Mouse (Mus musculus) bone marrow, adult 2 months (tissue): Measurements from ENCODE around the gene Smco1. TPM values are rescaled to one million over a fixed set of nuclear protein-coding genes. Genes with fewer than 3 reads are reported as not detected.
A peak's percentile ranks its signal among the peaks of the same experiment; 100 is the strongest.
"Not testable (repeated sequence)": the region's sequence is repeated elsewhere in the genome, so short reads cannot be mapped to it uniquely, and the experiment has no call there.

ENCODE experiments used
- H3K27ac ChIP-seq: fragments of 200-500 bp; 2 replicates; pipeline ENCODE4 v1.5.1; 2012; ENCODE audit warnings: low read depth, mild to moderate bottlenecking, control low read depth, inconsistent platforms, low read length; ENCODE audit not compliant: control insufficient read depth, poor library complexity, insufficient read depth
- H3K4me1 ChIP-seq: fragments of 200-500 bp; 2 replicates; pipeline ENCODE4 v1.6.1; 2011; ENCODE audit warnings: low read length; ENCODE audit not compliant: control insufficient read depth, insufficient read depth
- H3K4me3 ChIP-seq: fragments of 200-500 bp; replicated peaks from 2 replicates; pipeline ENCODE3; 2011; ENCODE audit warnings: mild to moderate bottlenecking, low read depth, low read length, control low read depth; ENCODE audit not compliant: control insufficient read depth
- CTCF ChIP-seq: fragments of 200-500 bp; IDR thresholded peaks from 2 replicates; pipeline ENCODE4 v1.5.1; 2011; ENCODE audit warnings: low read length, control low read depth; ENCODE audit not compliant: control insufficient read depth, insufficient read depth
- POLR2A ChIP-seq: fragments of 200-500 bp; IDR thresholded peaks from 2 replicates; pipeline ENCODE4 v1.6.1; 2011; ENCODE audit warnings: low read depth, mild to moderate bottlenecking, control low read depth, low read length, borderline replicate concordance; ENCODE audit not compliant: control insufficient read depth
- WGBS: fragments of 180-500 bp; shearing (Covaris S2); methylation state at CpG from one replicate; pipeline ENCODE4 v1.1.7; 2018; 5-methylcytosine and 5-hydroxymethylcytosine counted together
- polyA plus RNA-seq: library from polyadenylated mRNA; stranded (reverse); fragments of >200 nt; gene quantifications from 2 replicates; pipeline ENCODE4 v1.2.4, GENCODE M21; 2011; ENCODE audit warnings: low replicate concordance; ENCODE audit not compliant: missing spikeins, insufficient read depth, insufficient read length

The Smco1 gene
- polyA plus RNA-seq, 1 experiment: not detected

GRCm38 (mm10) chr16:32246952-32247370, 24.3 kb upstream of the Smco1 start, which contains the start of the genes Fbxo45 and Wdr53:
Gene Fbxo45 (minus strand): TSS chr16:32247158.
Gene Wdr53 (plus strand): TSS chr16:32247227.
- Histone ChIP-seq H3K4me1 (no peaks in the 10 kb centered on the region; the same call in 1 of the 2 replicates), H3K4me3 (peak within 1 kb of the TSS; percentile 91), H3K27ac (peak within 1 kb of the TSS; percentile 82)
- under 1% methylated on average over 48 of the region's 48 CpGs for WGBS
- TF ChIP-seq POLR2A: peak; percentile 73; the same call in 1 of the 2 replicates
- no peak for TF ChIP-seq CTCF

GRCm38 (mm10) chr16:32264225-32264624, 7.0 kb upstream of the Smco1 start:
- 74% methylated on average over 2 of the region's 2 CpGs for WGBS
- H3K4me3 ChIP-seq, H3K27ac ChIP-seq, H3K4me1 ChIP-seq: not testable (repeated sequence)

- Histone ChIP-seq H3K4me1 (peaks cover 4% of the 10 kb centered on the region), H3K4me3 (no peak overlapping the region), H3K27ac (no peak overlapping the region)
- TF ChIP-seq POLR2A (no peak), CTCF (peak; percentile 68)
- WGBS: 73% methylated on average over 9 of the region's 9 CpGs
These were observed 2.1 kb downstream of the Smco1 start for GRCm38 (mm10) chr16:32273338-32273737.

- WGBS: 76% methylated on average over 6 of the region's 6 CpGs
- TF ChIP-seq POLR2A (no peak), CTCF (no peak)
- Histone ChIP-seq H3K4me1 (peaks cover 4% of the 10 kb centered on the region), H3K27ac (peak overlapping the region; percentile 24; the same call in 1 of the 2 replicates), H3K4me3 (no peak overlapping the region)
These were observed 3.8 kb downstream of the Smco1 start for GRCm38 (mm10) chr16:32275041-32275440.

- WGBS: 19% methylated on average over 1 of the region's 1 CpGs
- H3K27ac ChIP-seq: peak overlapping the region; percentile 11; the same call in 1 of the 2 replicates
- H3K4me3 ChIP-seq: no peak overlapping the region
- no peak for TF ChIP-seq CTCF
- no peak for TF ChIP-seq POLR2A
- peaks cover 4% of the 10 kb centered on the region for H3K4me1 ChIP-seq
These were observed 4.6 kb downstream of the Smco1 start for GRCm38 (mm10) chr16:32275830-32276229.

- H3K4me1 ChIP-seq: peaks cover 6% of the 10 kb centered on the region
- H3K4me3 ChIP-seq: peak within 1 kb of the TSS; percentile 95
- under 1% methylated on average over 75 of the region's 75 CpGs for WGBS
- peak within 1 kb of the TSS; percentile 86 for H3K27ac ChIP-seq
- no peak for TF ChIP-seq CTCF
- TF ChIP-seq POLR2A: peak; percentile 74; the same call in 1 of the 2 replicates
These were observed 6.3 kb downstream of the Smco1 start, which contains the start of gene Rnf168 for GRCm38 (mm10) chr16:32277308-32278256. Gene Rnf168 (plus strand): TSS chr16:32277459.

- TF ChIP-seq POLR2A (no peak), CTCF (no peak)
- H3K4me3 ChIP-seq: peak overlapping the region; percentile 95
- no peak overlapping the region for H3K27ac ChIP-seq
- 12% methylated on average over 7 of the region's 7 CpGs for WGBS
- peaks cover 6% of the 10 kb centered on the region for H3K4me1 ChIP-seq
These were observed 7.1 kb downstream of the Smco1 start for GRCm38 (mm10) chr16:32278396-32278795.

GRCm38 (mm10) chr16:32280211-32280610, 8.9 kb downstream of the Smco1 start:
- H3K4me3 ChIP-seq: no peak overlapping the region
- peaks cover 6% of the 10 kb centered on the region for H3K4me1 ChIP-seq
- 94% methylated on average over 8 of the region's 8 CpGs for WGBS
- TF ChIP-seq CTCF (no peak), POLR2A (no peak)
- H3K27ac ChIP-seq: no peak overlapping the region

GRCm38 (mm10) chr16:32282608-32283007, 11.3 kb downstream of the Smco1 start:
- TF ChIP-seq CTCF (no peak), POLR2A (no peak)
- Histone ChIP-seq H3K4me1 (peaks cover 2% of the 10 kb centered on the region; the same call in 1 of the 2 replicates), H3K27ac (no peak overlapping the region), H3K4me3 (no peak overlapping the region)
